Mouse (Mus musculus) lung, adult 2 months (tissue): ENCODE data around the gene Ttc3.

ENCODE experiments used
- CTCF ChIP-seq: fragments of 200-500 bp; IDR thresholded peaks from 2 replicates; pipeline ENCODE4 v1.5.1; 2011; ENCODE audit warnings: mild to moderate bottlenecking, low read length, control low read depth; ENCODE audit not compliant: insufficient read depth
- POLR2A ChIP-seq: fragments of 200-500 bp; IDR thresholded peaks from 2 replicates; pipeline ENCODE4 v1.6.1; 2011; ENCODE audit warnings: low read depth, mild to moderate bottlenecking, control low read depth, low read length, borderline replicate concordance; ENCODE audit errors: extremely low read depth

GRCm38 (mm10) chr16:94365435-94365834 is 5.0 kb upstream of the Ttc3 start:
- TF ChIP-seq POLR2A (no peak), CTCF (no peak)
